Mouse (Mus musculus) brain, adult 10 weeks (tissue): ENCODE data around the gene Wbp11. TPM values are rescaled to one million over a fixed set of nuclear protein-coding genes. Genes with fewer than 3 reads are reported as not detected.

Experiments used
- polyA plus RNA-seq: library from polyadenylated mRNA; stranded (reverse); fragments of 350-450 nt; fragmentation: Illumina TruSeq; extraction: RNeasy Lipid Tissue Mini Kit (QIAGEN cat#74804); gene quantifications from one replicate; pipeline ENCODE4 v1.2.3, GENCODE M21; 2015; ENCODE audit warnings: low read depth, low replicate concordance

Wbp11 gene
- 60.9 TPM for polyA plus RNA-seq

GRCm38 (mm10) chr6:136827881-136828561 is at the start of gene Wbp11:
TSS of gene Wbp11 (minus strand) at chr6:136828233.

GRCm38 (mm10) chr6:136875670-136876069 is 47.6 kb upstream of the Wbp11 start, which contains the start of gene Mgp:
TSS of gene Mgp (minus strand) at chr6:136875823.

GRCm38 (mm10) chr6:136857186-136857872 is 29.3 kb upstream of the Wbp11 start, which contains the start of gene Art4:
TSS of gene Art4 (minus strand) at chr6:136857733.

GRCm38 (mm10) chr6:136835352-136835751 is 7.3 kb upstream of the Wbp11 start, which contains the start of gene Smco3:
TSS of gene Smco3 (minus strand) at chr6:136835452.

GRCm38 (mm10) chr6:136827516-136827880 is 535 bp downstream of the Wbp11 start, which contains the start of gene BC049715:
TSS of gene BC049715 (plus strand) at chr6:136827626.

GRCm38 (mm10) chr6:136808014-136808417 is 20.0 kb downstream of the Wbp11 start, which contains the start of gene H2afj:
TSS of gene H2afj (plus strand) at chr6:136808244.

GRCm38 (mm10) chr6:136803739-136804633 is 24.0 kb downstream of the Wbp11 start, which contains the start of gene Hist4h4:
TSS of gene Hist4h4 (minus strand) at chr6:136804415.

GRCm38 (mm10) chr6:136781377-136781986 is 46.6 kb downstream of the Wbp11 start, which contains the start of gene Gucy2c:
TSS of gene Gucy2c (minus strand) at chr6:136781765.

Other genes with a start within 250 kb of the Wbp11 start
- 0.37 TPM for gene Plbd1, start 166.3 kb downstream of the Wbp11 start, polyA plus RNA-seq
- 0.48 TPM for gene Gucy2c, start 46.5 kb downstream of the Wbp11 start, polyA plus RNA-seq
- gene Hist4h4, start 23.8 kb downstream of the Wbp11 start, polyA plus RNA-seq: not detected
- gene H2afj, start 20.0 kb downstream of the Wbp11 start, polyA plus RNA-seq: 38.7 TPM
- 1.6 TPM for gene BC049715, start 607 bp downstream of the Wbp11 start, polyA plus RNA-seq
- 13.2 TPM for gene Smco3, start 7.2 kb upstream of the Wbp11 start, polyA plus RNA-seq
- gene Art4, start 29.5 kb upstream of the Wbp11 start, polyA plus RNA-seq: 0.18 TPM
- 92.3 TPM for gene Mgp, start 47.6 kb upstream of the Wbp11 start, polyA plus RNA-seq
- 0.54 TPM for gene Erp27, start 93.9 kb upstream of the Wbp11 start, polyA plus RNA-seq
- gene Pde6h, start 95.6 kb upstream of the Wbp11 start, polyA plus RNA-seq: 2.7 TPM
- gene Arhgdib, start 113.7 kb upstream of the Wbp11 start, polyA plus RNA-seq: 29.8 TPM